Mouse (Mus musculus): Measurements from ENCODE around the gene Ppp4r1. TPM values are rescaled to one million over a fixed set of nuclear protein-coding genes. Genes with fewer than 3 reads are reported as not detected.

The Ppp4r1 gene
- total and polyA plus RNA-seq, 3 experiments = 12.9 to 17.1 (median 13.6) TPM

GRCm38 (mm10) chr17:65870146-65870545 is 87.8 kb downstream of the Ppp4r1 start (continued):
- TF ChIP-seq MAX (IDR thresholded peaks at IDR 0.05; ENCODE audit: low read length) (no peak), NELFE (IDR thresholded peaks at IDR 0.05; ENCODE audit: low read depth, low read length) (no peak), GABPA (IDR thresholded peaks at IDR 0.05; ENCODE audit: insufficient replicate concordance, low read depth, low read length) (no peak), ZMIZ1 (IDR thresholded peaks at IDR 0.05; ENCODE audit: low read depth, low read length) (no peak), RCOR1 (conservative IDR thresholded peaks at IDR 0.05; ENCODE audit: low read depth, low read length) (no peak), JUN (IDR thresholded peaks at IDR 0.05; ENCODE audit: insufficient read depth, low read depth, low read length) (no peak), TBP (conservative IDR thresholded peaks at IDR 0.05; ENCODE audit: low read depth, low read length) (no peak), KAT2A (IDR thresholded peaks at IDR 0.05; ENCODE audit: insufficient replicate concordance, low read length) (no peak), MEF2A (IDR thresholded peaks at IDR 0.05; ENCODE audit: borderline replicate concordance, low read depth, low read length) (no peak), ZC3H11A (IDR thresholded peaks at IDR 0.05; ENCODE audit: low read depth, low read length) (0 out of 2 replicates have a peak, but pooled peaks have one; percentile 2), RAD21 (IDR thresholded peaks at IDR 0.05; ENCODE audit: low read depth, low read length) (peak; percentile 84), NRF1 (IDR thresholded peaks at IDR 0.05; ENCODE audit: low read depth, low read length) (no peak), ELF1 (IDR thresholded peaks at IDR 0.05; ENCODE audit: low read depth, low read length) (no peak), ETS1 (conservative IDR thresholded peaks at IDR 0.05; ENCODE audit: low read depth, low read length) (no peak), POLR2AphosphoS2 (IDR thresholded peaks at IDR 0.05; ENCODE audit: low read depth, low read length) (no peak)

- TF ChIP-seq SMC3 (IDR thresholded peaks at IDR 0.05; ENCODE audit: low read depth, low read length) (no peak), UBTF (IDR thresholded peaks at IDR 0.05; ENCODE audit: low read depth, low read length) (no peak), USF2 (conservative IDR thresholded peaks at IDR 0.05; ENCODE audit: low read depth, low read length) (no peak), RAD21 (IDR thresholded peaks at IDR 0.05; ENCODE audit: low read depth, low read length) (no peak), RCOR1 (conservative IDR thresholded peaks at IDR 0.05; ENCODE audit: low read depth, low read length) (no peak), MAFK (IDR thresholded peaks at IDR 0.05; ENCODE audit: insufficient replicate concordance, low read length) (no peak), MEF2A (IDR thresholded peaks at IDR 0.05; ENCODE audit: borderline replicate concordance, low read depth, low read length) (no peak), TCF12 (IDR thresholded peaks at IDR 0.05; ENCODE audit: low read depth, low read length) (no peak), NRF1 (IDR thresholded peaks at IDR 0.05; ENCODE audit: low read depth, low read length) (no peak), TBP (conservative IDR thresholded peaks at IDR 0.05; ENCODE audit: low read depth, low read length) (no peak), CTCF (conservative IDR thresholded peaks at IDR 0.05 in 1 of 2, IDR thresholded peaks at IDR 0.05 in 1 of 2; ENCODE audit: low read depth in 2 of 2, low read length in 2 of 2) (no peak), MXI1 (IDR thresholded peaks at IDR 0.05; ENCODE audit: low read depth, low read length) (no peak; the same call in 1 of the 2 replicates)
- Histone ChIP-seq H3K9me3 (replicated peaks; ENCODE audit: low read length) (no peaks in the 10 kb centered on the region), H3K27me3 (replicated peaks) (no peaks in the 10 kb centered on the region), H3K9ac (ENCODE audit: insufficient read depth, low read depth) (no peak overlapping the region), H3K4me3 (replicated peaks in 1 of 3; ENCODE audit: low read depth in 2 of 3, low read length in 2 of 3, poor library complexity in 1 of 3) (no peak overlapping the region), H3K79me2 (replicated peaks; ENCODE audit: control insufficient read depth, extremely low read depth, insufficient read depth, poor library complexity, severe bottlenecking) (peaks cover 7% of the 10 kb centered on the region), H3K27ac (ENCODE audit: insufficient read depth, low read depth) (no peak overlapping the region), H3K4me1 (ENCODE audit: control insufficient read depth in 1 of 2, insufficient read depth in 2 of 2) (peaks cover 10 to 43% of the 10 kb centered on the region in 2 experiments), H3K4me2 (ENCODE audit: insufficient read depth, low read depth, poor library complexity, severe bottlenecking) (0 out of 2 replicates have a peak overlapping the region, but pooled peaks have one; percentile 31), H3K36me3 (replicated peaks in 1 of 2; ENCODE audit: control insufficient read depth in 1 of 2, insufficient read depth in 1 of 2, low read length in 1 of 2) (peaks cover 4 to 25% of the 10 kb centered on the region in 2 experiments)
- no peak for DNase-seq (ENCODE audit: extremely low read depth)
- dilution Hi-C loops (cut with MboI; ENCODE audit: extremely low pct_ligation_motif_present, extremely low pct_unique_long_range_greater_than_20kb, low sequenced_read_pairs) (no loop called here), in situ Hi-C loops (cut with MboI; ENCODE audit: low pct_ligation_motif_present, low pct_unique_long_range_greater_than_20kb, low sequenced_read_pairs) (no loop called here)
Measured at GRCm38 (mm10) chr17:65871641-65872041, 89.3 kb downstream of the Ppp4r1 start.
